Mouse (Mus musculus) erythroblast, embryonic 14.5 days (primary cell): ENCODE results near the gene Cldn18.

ENCODE experiments used
- GATA1 ChIP-seq: IDR thresholded peaks from 2 replicates; pipeline ENCODE4 v1.6.1; 2012; ENCODE audit warnings: low read length, inconsistent platforms, mixed read lengths
- TAL1 ChIP-seq: IDR thresholded peaks from 3 replicates; pipeline ENCODE4 v1.6.1; 2012; ENCODE audit warnings: low read length, inconsistent platforms, mixed read lengths

- TF ChIP-seq TAL1 (no peak), GATA1 (no peak)
Observed at GRCm38 (mm10) chr9:99763530-99763929, 46.5 kb upstream of the Cldn18 start.
